Mouse (Mus musculus) ZHBTc4 (cell line): ENCODE data around the gene Stx3.

Experiments
- DNase-seq: peaks from one replicate; pipeline ENCODE4 v3.0.0-alpha.2; 2011; ENCODE audit warnings: low read depth, low spot score

Gene Stx3

DNA sequence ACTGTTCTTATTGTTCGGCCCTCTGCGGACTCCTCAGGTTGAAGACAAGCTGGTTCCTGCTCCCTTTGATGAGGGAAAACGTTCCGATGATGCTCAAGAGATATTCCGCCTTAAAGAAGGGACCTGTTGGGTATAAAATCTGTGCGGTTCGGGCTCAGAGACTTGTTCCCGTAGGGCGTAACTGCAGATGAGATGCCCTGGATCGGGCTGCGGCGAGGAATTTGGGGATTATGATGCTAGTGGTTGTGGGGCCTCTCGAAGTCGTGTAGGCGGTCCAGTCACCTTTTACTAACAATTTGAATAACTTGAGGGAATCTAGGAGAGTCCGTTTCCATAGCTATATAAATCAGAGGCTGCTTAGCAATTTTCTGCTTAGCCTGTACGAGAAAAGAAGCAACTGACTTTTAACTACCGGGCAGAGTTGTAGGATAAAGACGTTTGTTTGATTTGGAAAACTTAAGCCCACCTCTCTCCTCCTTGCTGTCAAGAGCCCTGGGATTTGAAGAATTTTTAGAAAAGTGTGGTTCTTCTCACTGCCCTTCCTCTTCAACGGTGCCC, at the start of gene Stx3:
Gene Stx3 (minus strand): TSS at position 261 of the 558 bp plus-strand sequence.
- DNase-seq, result peak; percentile 25

GRCm38 (mm10) chr19:11867837-11868236, 48.6 kb upstream of the Stx3 start:
- DNase-seq, result peak; percentile 69

- no peak for DNase-seq
Observed at GRCm38 (mm10) chr19:11860966-11861365, 41.8 kb upstream of the Stx3 start, which contains the start of gene Olfr1418. Gene Olfr1418, minus strand, starts transcription at chr19:11861066.

DNA sequence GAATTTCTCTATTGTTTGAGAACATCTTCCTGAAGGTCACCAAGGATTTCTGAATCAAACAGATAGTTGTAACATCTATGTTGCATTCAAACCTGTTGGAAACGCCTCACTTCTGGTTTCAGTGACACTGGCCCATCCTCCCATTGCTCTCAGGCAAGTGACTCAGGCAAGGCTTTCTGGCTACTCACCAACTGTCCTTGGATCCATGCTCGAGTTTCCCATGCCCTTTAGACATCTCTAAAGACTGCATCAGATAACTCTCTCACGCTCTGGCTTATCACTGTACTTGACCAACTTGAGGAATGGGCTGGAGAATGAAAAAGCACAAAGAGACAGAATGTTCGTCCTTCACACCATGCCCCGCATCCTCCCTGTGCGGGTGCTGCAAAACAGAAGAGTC, 37.3 kb upstream of the Stx3 start:
- DNase-seq, result peak; percentile 18

- no peak for DNase-seq
Observed at GRCm38 (mm10) chr19:11854821-11855220, 35.6 kb upstream of the Stx3 start.

GRCm38 (mm10) chr19:11852652-11853051, 33.4 kb upstream of the Stx3 start:
- no peak for DNase-seq

DNA sequence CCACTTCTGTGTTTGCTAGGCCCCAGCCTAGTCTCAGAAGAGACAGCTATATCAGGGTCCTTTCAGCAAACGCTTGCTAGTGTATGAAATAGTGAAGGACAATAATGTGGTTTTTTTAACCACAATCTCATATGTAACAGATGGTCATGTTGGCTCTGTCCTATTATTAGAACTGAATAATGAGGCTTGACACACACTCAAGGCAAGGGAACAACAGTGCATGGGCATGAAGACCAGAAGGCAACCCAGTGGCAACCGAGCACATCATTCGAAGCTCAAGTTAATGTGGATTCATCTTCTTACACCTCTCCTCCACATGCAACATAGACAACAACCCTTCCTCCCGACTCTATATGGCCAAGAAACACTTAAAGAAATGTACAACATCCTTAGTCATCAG, 27.1 kb upstream of the Stx3 start:
- no peak for DNase-seq

DNA sequence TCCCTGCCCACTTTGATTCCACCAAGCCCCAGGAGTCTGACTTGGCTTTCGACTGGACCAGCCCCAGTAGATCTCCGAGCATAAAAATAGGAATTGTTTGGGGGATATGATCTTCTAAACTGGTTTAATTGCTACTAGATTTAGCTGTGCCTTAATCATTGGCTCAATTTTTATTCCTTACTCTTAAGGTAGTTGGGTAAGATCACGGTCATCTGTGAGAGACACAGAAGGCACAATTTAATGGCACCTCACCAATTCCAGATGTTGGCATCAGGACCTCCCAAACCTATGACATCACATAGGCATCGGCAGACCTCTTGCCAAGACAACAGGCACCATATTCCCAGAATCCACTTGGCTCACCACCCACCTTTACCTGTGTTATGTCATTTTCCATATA, 19.9 kb upstream of the Stx3 start, which contains the start of gene Olfr1417:
Gene Olfr1417 (minus strand): TSS at position 101 of the 400 bp plus-strand sequence.
- DNase-seq, result no peak

DNA sequence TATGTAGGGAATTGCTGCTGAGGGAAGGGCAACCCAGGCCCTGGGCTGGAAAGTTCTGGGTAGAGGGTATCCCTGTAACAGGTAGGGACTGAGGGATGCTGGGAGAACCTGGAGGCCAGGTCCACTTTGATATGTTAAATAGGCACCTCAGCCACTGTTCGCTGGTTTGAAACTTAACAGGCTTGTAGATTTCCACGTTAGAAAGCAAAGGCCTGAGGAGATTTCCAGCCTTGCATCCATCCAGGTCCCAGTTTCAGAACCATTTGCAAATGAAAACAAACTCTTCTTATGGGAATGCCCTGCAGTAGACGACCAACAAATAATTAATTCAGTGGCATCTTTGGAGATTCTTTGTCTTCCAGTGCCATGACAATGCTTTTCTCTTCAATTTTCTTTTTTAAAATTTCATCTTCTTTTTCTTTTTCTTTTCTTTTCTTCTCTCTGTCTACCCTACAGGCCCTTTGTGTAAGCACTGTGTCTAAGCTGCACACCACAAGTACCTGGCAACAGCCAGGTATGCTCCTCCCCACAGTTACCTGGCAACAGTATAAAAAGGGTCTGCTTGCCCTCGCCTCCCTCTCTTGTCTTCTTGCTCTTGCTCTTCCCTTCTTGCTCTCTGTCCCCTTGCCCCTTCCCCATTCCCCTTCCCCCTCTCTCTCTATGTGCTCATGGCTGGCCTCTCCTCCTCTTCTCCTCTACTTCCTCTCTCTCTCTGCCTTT, 4.3 kb upstream of the Stx3 start:
- peak; percentile 76 for DNase-seq

- peak; percentile 62 for DNase-seq
Observed at GRCm38 (mm10) chr19:11820211-11820610, 1.0 kb upstream of the Stx3 start.

GRCm38 (mm10) chr19:11819800-11820199, 597 bp upstream of the Stx3 start:
- DNase-seq, result peak; percentile 92

DNA sequence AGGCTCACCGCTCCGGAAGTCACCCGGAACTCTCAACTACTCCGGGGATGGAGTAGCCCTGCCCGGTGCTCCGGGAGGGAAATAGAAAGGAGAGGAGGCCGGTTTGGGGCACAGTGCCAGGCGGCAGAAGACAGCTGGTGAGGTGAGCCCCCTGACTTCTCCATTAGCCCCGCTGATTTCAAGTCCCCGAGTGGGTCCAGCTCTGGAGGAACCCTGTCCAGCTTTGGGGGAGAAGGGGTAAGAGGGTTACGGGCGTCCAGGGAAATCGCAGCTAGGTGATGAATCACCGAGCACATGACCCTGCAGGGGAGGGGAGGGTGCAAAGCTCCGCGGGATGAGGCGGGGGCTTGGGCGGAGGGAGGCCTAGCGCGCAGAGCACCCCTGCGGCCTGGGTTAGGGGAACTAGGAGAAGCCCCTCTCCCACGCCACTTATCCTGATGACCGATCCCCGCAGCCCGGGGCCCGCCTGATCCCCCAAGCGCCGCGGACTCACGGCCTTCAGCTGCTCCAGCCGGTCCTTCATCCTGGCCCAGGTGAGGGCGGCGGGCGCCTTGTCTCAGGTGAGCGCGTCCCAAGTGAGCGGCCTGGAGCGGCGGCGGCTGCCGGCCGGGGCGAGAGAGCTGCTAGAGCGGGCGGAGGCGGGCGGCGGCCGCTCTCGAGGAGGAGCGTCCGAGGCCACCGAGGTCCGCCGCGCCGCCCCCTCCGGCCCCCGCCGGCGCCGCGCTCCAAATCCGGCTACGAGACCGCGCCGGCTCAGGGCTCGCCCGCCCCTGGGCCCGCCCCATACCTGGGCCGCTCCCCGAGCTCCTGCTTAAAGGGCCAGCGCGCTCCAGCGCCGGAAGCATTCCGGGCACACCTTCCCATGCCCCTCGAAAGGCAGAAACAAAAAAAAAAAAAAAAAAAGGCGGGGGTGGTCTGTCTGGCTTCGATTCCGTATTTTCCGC, 732 bp downstream of the Stx3 start:
- peak; percentile 56 for DNase-seq

DNA sequence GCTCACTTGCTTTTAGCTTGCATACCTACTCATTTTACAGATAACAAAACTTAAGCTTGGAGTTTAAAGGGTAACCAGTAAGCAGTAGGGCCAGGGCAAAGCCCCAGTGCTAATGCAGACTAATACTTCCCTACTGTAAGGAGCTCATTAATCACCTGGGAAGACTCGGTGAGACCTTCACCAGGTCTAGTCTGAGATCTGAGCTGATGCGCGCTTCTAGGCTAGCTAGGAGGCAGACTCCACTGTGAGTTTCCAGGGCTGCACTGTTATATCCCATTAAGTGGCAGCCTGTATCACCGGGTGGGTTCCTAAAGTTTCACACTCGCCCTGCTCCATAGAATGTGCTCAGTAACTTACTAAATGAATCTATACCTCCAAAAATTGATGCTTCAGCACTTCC, 1.6 kb downstream of the Stx3 start:
- DNase-seq, result no peak

DNA sequence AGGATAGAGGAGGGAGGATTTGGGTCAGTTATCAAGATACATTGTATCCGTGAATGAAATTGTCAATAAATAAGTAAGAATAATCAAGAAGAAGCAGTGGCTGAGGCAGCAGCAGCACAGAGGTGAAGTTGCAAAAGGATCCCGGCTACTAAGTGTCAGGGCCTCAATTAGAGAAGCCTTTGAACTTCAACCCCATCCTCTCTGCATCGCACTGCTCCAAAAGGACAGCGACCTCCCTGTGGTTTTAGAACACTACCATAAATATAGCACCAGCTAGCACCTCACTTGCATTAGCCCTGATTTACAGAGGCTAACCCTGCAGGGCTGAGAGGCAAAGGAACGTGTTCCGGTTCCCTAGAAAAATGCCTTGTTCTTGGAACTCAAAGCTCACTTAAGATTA, 2.5 kb downstream of the Stx3 start:
- DNase-seq, result no peak

DNA sequence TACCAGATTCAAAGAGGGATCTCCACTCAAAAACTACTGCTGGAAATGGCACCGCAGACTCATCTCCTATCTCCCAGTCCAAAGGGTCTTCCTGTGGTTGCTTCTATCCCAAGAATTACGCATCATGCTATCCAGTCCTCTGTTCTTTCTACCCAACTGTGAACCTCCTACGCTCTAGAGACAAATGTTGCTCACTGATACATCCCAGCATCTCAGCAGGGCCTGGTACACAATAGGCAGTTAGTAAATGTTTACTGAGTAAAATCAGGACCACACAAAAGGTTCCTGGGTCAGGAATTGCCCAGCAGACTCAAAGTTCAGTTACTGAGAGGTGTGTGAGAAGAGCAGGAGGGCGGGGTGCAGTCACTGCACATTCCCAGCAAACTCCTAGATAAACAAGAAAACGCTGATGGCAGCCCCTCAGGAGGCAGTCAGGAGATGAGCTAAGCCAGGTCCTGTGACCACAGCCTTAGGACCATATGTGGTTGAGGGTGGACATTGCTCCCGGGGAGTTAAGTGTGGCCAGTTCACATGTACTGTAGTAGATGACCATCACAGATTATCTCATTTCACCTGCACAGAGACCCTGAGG, 4.4 kb downstream of the Stx3 start:
- no peak for DNase-seq

DNA sequence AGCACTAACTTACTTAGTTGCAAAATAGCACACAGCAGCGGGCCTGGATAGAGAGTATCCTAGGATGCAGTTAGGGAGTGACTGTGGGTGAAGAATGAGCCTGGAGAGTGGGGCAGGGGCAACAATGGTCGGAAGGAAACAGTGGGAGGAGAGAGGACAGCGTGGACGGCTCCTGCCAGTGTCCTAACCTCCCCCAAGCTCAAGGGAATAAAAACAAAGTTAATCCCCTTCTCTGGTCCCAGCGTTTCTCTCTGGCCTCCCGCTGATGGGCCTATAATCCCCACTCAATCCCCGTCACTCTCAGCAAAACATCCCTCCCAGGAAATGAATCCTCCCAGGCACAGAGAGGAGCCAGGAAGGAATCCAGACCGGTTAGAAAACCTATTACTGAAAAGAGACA, 5.6 kb downstream of the Stx3 start:
- peak; percentile 26 for DNase-seq

DNA sequence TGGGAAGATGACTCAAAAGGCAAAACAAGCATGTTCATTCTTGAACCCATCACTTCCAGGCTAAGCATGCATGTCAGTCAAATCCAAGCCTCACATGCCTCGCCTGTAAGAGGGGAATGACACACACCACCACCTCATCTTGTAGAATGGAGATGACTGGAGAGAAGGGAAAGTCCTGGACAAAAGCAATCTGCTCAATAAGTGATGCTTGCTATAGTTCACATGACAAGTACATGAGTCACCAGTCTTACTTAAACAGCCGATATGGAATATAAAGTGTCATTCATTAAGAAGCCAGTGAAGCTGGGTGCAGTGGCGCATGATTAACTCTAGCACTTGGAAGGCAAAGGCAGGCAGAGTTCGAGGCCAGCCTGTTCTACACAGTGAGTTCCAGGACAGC, 6.1 kb downstream of the Stx3 start:
- no peak for DNase-seq

- DNase-seq, result no peak
Observed at GRCm38 (mm10) chr19:11811688-11812365, 7.4 kb downstream of the Stx3 start.

- DNase-seq, result no peak
Observed at GRCm38 (mm10) chr19:11810856-11811255, 8.3 kb downstream of the Stx3 start.

GRCm38 (mm10) chr19:11810003-11810758, 9.0 kb downstream of the Stx3 start:
- DNase-seq, result no peak

- DNase-seq, result no peak
Observed at GRCm38 (mm10) chr19:11808452-11808851, 10.8 kb downstream of the Stx3 start.
